Mouse (Mus musculus): ENCODE measurements around the gene Thap2.

GRCm38 (mm10) chr10:115323295-115323694 is 60.9 kb downstream of the Thap2 start:
- TF ChIP-seq HCFC1 (IDR thresholded peaks at IDR 0.05; ENCODE audit: borderline replicate concordance, insufficient read depth, low read length) (no peak), CHD2 (IDR thresholded peaks at IDR 0.05; ENCODE audit: low read depth, low read length) (no peak), ZC3H11A (IDR thresholded peaks at IDR 0.05; ENCODE audit: borderline replicate concordance, low read depth, low read length) (peak; percentile 80)
